Mouse (Mus musculus): ENCODE measurements at regions not wholly inside any gene's neighbourhood (a gene's known extent, or its start where the extent isn't known, plus 50 kb on each side); places are given as distances from the start of the nearest gene placed in this dataset.

DNA sequence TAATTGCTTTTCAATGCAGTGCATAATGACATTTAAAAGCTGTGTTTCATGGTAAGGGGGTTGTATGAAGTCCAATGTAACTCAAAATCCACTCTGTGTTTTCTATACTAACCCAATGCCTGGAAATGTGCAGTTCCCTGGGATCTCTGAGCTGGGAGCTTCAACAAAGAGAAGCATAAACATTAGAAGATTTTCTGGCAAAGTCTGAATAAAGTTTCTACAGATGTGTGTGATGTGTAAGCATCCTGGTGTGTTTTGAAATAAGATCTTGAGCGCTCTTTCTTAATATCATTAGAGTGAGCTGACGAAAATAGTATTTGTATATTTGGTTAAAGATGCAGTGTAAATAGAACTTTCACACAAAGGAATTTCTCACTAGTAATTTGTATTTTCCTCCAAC, 212.2 kb upstream of the Ferd3l start:
- no peak for DNase-seq (ENCODE audit: low spot score)

GRCm38 (mm10) chr12:33717053-33717452, 211.2 kb upstream of the Ferd3l start:
- DNase-seq (ENCODE audit: low spot score) = no peak

GRCm38 (mm10) chr12:33717601-33718260, 210.5 kb upstream of the Ferd3l start:
- DNase-seq (ENCODE audit: low spot score) = no peak

- DNase-seq (ENCODE audit: low spot score) = no peak
These were observed 209.2 kb upstream of the Ferd3l start for GRCm38 (mm10) chr12:33719063-33719462.

- no peak for DNase-seq (ENCODE audit: low spot score)
These were observed 196.3 kb upstream of the Ferd3l start for GRCm38 (mm10) chr12:33731937-33732336.

DNA sequence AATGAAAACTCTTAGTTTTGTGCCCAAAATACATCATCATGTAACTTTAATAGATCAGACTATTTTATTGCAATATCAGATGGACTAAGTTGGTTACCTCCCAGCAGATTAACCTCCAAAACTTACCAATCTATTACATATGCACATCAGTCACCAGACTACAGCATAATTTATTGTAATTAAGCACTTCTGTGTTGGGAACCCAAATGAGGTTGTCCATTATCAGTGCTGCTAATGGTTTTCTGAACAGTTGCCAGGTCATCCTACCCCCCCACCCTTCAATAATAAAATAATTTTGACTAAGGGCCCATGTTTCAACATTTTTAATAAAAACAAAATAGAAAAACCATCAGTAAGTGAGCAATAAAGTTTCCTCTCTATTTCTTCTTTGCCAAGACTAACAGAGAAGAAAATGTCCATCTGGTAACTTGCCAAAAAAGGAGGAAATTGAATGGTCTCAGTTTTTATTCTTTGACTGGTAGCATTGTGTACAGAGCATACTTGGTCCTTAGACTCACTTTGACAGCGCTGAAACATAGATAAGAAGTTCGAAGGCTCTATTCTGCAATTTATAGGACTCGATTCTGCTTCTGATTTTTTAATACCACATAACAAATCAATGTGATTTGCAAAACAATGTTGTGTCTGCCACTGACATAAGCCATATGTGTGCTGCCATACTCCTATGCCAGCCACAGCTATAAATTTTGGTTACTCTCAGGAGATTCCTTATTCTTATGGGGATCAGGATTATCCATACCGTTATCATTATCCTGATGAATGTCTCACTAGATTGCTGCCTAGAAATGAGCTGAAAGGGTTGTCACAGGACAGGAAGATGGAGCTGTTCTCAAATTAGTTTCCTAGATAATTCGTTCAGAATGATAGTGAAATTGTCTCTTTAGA, 152.4 kb upstream of the Ferd3l start:
- DNase-seq (ENCODE audit: low spot score) = no peak

- no peak for DNase-seq (ENCODE audit: low spot score)
These were observed 149.7 kb upstream of the Ferd3l start for GRCm38 (mm10) chr12:33778477-33778876.

- DNase-seq (ENCODE audit: low spot score) = no peak
These were observed 148.3 kb upstream of the Ferd3l start for GRCm38 (mm10) chr12:33779898-33780297.

- no peak for DNase-seq (ENCODE audit: low spot score)
These were observed 123.9 kb upstream of the Ferd3l start for GRCm38 (mm10) chr12:33804206-33804791.

DNA sequence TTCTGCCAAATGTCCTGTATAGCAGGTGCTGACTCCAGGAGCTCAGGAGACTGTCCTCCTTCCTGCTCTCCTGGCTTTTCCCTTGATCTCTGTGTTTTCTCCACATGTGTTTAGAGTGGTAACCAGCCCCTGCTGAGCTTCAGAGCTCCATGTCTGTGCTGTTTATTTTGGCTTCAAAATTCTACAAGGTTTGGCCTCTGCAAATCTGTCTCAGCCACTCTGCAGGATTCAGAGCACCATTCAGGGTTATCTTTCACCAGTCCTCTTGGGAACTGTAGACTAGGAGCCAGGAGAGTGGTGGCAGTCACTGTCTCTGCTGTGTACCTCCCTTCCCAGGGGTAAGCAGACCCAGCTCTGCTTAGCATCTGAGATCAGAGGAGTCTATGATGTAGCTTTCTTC, 102.7 kb upstream of the Ferd3l start:
- DNase-seq (ENCODE audit: low spot score) = no peak

GRCm38 (mm10) chr12:33849088-33849487, 79.1 kb upstream of the Ferd3l start:
- no peak for DNase-seq (ENCODE audit: low spot score)

- DNase-seq (ENCODE audit: low spot score) = no peak
These were observed 76.5 kb upstream of the Ferd3l start for GRCm38 (mm10) chr12:33851736-33852135.
